Mouse (Mus musculus) liver, postnatal 0 days (tissue): Measurements from ENCODE around the gene Rplp2. TPM values are rescaled to one million over a fixed set of nuclear protein-coding genes. Genes with fewer than 3 reads are reported as not detected.

Experiments
- ATAC-seq: fragments of 200-750 bp; cut with Nextera tagmentation; 2 replicates; pipeline ENCODE4 v1.8.0; 2017; ENCODE audit warnings: mild to moderate bottlenecking, moderate library complexity
- DNase-seq: peaks from one replicate; pipeline ENCODE4 v3.0.0-alpha.2; 2016
- H3K27ac ChIP-seq: fragments of 300-500 bp; sonication (generic); 2 replicates; pipeline ENCODE4 v1.5.1; 2014; ENCODE audit warnings: antibody characterized with exemption, moderate library complexity, mild to moderate bottlenecking, low read depth
- H3K27me3 ChIP-seq: fragments of 300-500 bp; sonication (generic); 2 replicates; pipeline ENCODE4 v1.6.1; 2014; ENCODE audit warnings: low read length, control low read depth, mixed read lengths; ENCODE audit not compliant: insufficient read depth
- H3K36me3 ChIP-seq: fragments of 300-500 bp; sonication (generic); replicated peaks from 2 replicates; pipeline ENCODE4 v1.6.1; 2014; ENCODE audit warnings: mild to moderate bottlenecking, control low read depth, low read length, moderate library complexity, mixed read lengths; ENCODE audit not compliant: insufficient read depth
- H3K4me1 ChIP-seq: fragments of 300-500 bp; sonication (generic); 2 replicates; pipeline ENCODE4 v1.6.1; 2014; ENCODE audit warnings: antibody characterized with exemption, mild to moderate bottlenecking, control low read depth; ENCODE audit not compliant: insufficient read depth
- H3K4me2 ChIP-seq: fragments of 300-500 bp; sonication (generic); 2 replicates; pipeline ENCODE4 v1.6.1; 2014; ENCODE audit warnings: low read depth, mild to moderate bottlenecking, low read length, moderate library complexity, mixed read lengths
- H3K4me3 ChIP-seq: fragments of 300-500 bp; sonication (generic); 2 replicates; pipeline ENCODE4 v1.5.1; 2014; ENCODE audit warnings: low read depth, low read length
- H3K9ac ChIP-seq: fragments of 300-500 bp; sonication (generic); replicated peaks from 2 replicates; pipeline ENCODE4 v1.6.1; 2014; ENCODE audit warnings: mild to moderate bottlenecking, moderate library complexity
- H3K9me3 ChIP-seq: fragments of 300-500 bp; sonication (generic); 2 replicates; pipeline ENCODE4 v1.6.1; 2016; ENCODE audit warnings: mild to moderate bottlenecking, control low read depth, low read length, mixed read lengths
- CTCF ChIP-seq: sonication (generic); IDR thresholded peaks from 2 replicates; pipeline ENCODE4 v1.5.1; 2016; ENCODE audit warnings: antibody characterized with exemption, low read depth
- EP300 ChIP-seq: IDR thresholded peaks from 2 replicates; pipeline ENCODE4 v1.6.1; 2016; ENCODE audit warnings: antibody characterized with exemption, low read depth, mild to moderate bottlenecking
- WGBS: fragments of 180-500 bp; shearing (Covaris S2); extraction: QIAGEN DNeasy Blood & Tissue Kit; methylation state at CpG from one replicate; pipeline ENCODE4 v1.1.7; 2014; ENCODE audit not compliant: insufficient replicate concordance; 5-methylcytosine and 5-hydroxymethylcytosine counted together
- polyA plus RNA-seq: library from polyadenylated mRNA; unstranded; fragments of >200 nt; fragmentation: Nextera tagmentation; extraction: Ambion mirVana; gene quantifications from 2 replicates; pipeline ENCODE4 v1.2.1, GENCODE M21; 2015

The Rplp2 gene
- polyA plus RNA-seq, 1 experiment from 2014 or later: 861 TPM

DNA sequence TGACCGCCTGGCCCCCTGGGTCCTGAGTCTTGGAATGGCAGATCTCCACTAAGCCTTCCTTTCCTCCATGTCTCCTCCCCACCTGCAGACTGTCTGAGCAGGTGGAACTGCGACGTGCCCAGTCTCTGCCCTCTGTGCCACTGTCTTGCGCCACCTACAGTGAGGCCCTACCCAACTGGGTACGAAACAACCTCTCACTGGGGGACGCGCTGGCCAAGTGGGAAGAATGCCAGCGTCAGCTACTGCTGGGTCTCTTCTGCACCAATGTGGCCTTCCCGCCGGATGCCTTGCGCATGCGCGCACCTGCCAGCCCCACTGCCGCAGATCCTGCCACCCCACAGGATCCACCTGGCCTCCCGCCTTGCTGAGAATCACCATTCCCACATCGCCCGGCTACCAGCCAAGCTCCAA is 12.1 kb downstream of the Rplp2 start:
- Histone ChIP-seq H3K9ac (no peak overlapping the region), H3K4me1 (peaks cover 32% of the 10 kb centered on the region), H3K9me3 (no peaks in the 10 kb centered on the region), H3K27me3 (peaks cover 35% of the 10 kb centered on the region), H3K4me3 (no peak overlapping the region), H3K4me2 (no peak overlapping the region), H3K36me3 (peaks cover 29% of the 10 kb centered on the region), H3K27ac (no peak overlapping the region)
- TF ChIP-seq CTCF (no peak), EP300 (no peak)
- ATAC-seq: no peak
- no peak for DNase-seq
- WGBS: 95% methylated on average over 17 of the region's 17 CpGs

GRCm38 (mm10) chr7:141460001-141460390 is 12.8 kb downstream of the Rplp2 start:
- H3K27ac ChIP-seq: no peak overlapping the region
- no peak for ATAC-seq
- H3K27me3 ChIP-seq: peaks cover 42% of the 10 kb centered on the region
- 68% methylated on average over 5 of the region's 5 CpGs for WGBS
- H3K36me3 ChIP-seq: peaks cover 29% of the 10 kb centered on the region
- H3K4me1 ChIP-seq: peaks cover 34% of the 10 kb centered on the region
- no peak overlapping the region for H3K9ac ChIP-seq
- H3K9me3 ChIP-seq: no peaks in the 10 kb centered on the region
- no peak for DNase-seq
- H3K4me3 ChIP-seq: no peak overlapping the region
- H3K4me2 ChIP-seq: no peak overlapping the region
- no peak for TF ChIP-seq CTCF
- no peak for TF ChIP-seq EP300

GRCm38 (mm10) chr7:141460391-141461113 is 13.4 kb downstream of the Rplp2 start, which contains the start of gene Cracr2b:
Gene Cracr2b (plus strand): TSS chr7:141461094.
- peaks cover 29% of the 10 kb centered on the region for H3K36me3 ChIP-seq
- WGBS: 63% methylated on average over 15 of the region's 15 CpGs
- no peaks in the 10 kb centered on the region for H3K9me3 ChIP-seq
- H3K27me3 ChIP-seq: peaks cover 48% of the 10 kb centered on the region
- H3K9ac ChIP-seq: peak within 1 kb of the TSS; percentile 64
- DNase-seq: no peak
- peak within 1 kb of the TSS; percentile 75 for H3K4me2 ChIP-seq
- no peak for TF ChIP-seq EP300
- no peak for TF ChIP-seq CTCF
- H3K4me3 ChIP-seq: peak within 1 kb of the TSS; percentile 54
- peaks cover 36% of the 10 kb centered on the region for H3K4me1 ChIP-seq
- ATAC-seq: no peak
- H3K27ac ChIP-seq: peak within 1 kb of the TSS; percentile 45; the same call in 1 of the 2 replicates

- WGBS: 4% methylated on average over 45 of the region's 59 CpGs
- H3K9me3 ChIP-seq: no peaks in the 10 kb centered on the region
- H3K9ac ChIP-seq: peak overlapping the region; percentile 64
- TF ChIP-seq CTCF: peak; percentile 29; the same call in 1 of the 2 replicates
- no peak for TF ChIP-seq EP300
- H3K27me3 ChIP-seq: peaks cover 48% of the 10 kb centered on the region
- peaks cover 29% of the 10 kb centered on the region for H3K36me3 ChIP-seq
- H3K4me3 ChIP-seq: peak overlapping the region; percentile 54
- DNase-seq: no peak
- peak overlapping the region; percentile 75 for H3K4me2 ChIP-seq
- ATAC-seq: no peak
- peaks cover 32% of the 10 kb centered on the region for H3K4me1 ChIP-seq
- H3K27ac ChIP-seq: peak overlapping the region; percentile 45; the same call in 1 of the 2 replicates
These were observed 14.6 kb downstream of the Rplp2 start for GRCm38 (mm10) chr7:141461521-141462332.

- Histone ChIP-seq H3K9me3 (no peaks in the 10 kb centered on the region), H3K4me1 (peaks cover 31% of the 10 kb centered on the region), H3K4me2 (peak overlapping the region; percentile 75), H3K9ac (0 out of 2 replicates have a peak overlapping the region, but pooled peaks have one; percentile 64), H3K4me3 (peak overlapping the region; percentile 54), H3K36me3 (peaks cover 26% of the 10 kb centered on the region), H3K27me3 (peaks cover 48% of the 10 kb centered on the region), H3K27ac (no peak overlapping the region)
- ATAC-seq: no peak
- no peak for DNase-seq
- TF ChIP-seq CTCF (no peak), EP300 (no peak)
- 19% methylated on average over 5 of the region's 5 CpGs for WGBS
These were observed 15.2 kb downstream of the Rplp2 start for GRCm38 (mm10) chr7:141462333-141462821.
